Mouse (Mus musculus) forebrain, embryonic 14.5 days (tissue): ENCODE data around the gene Thy1. TPM values are rescaled to one million over a fixed set of nuclear protein-coding genes. Genes with fewer than 3 reads are reported as not detected.

Experiments used
- ATAC-seq: fragments of 200-750 bp; cut with Nextera tagmentation; 2 replicates; pipeline ENCODE4 v1.8.0; 2017; ENCODE audit warnings: mild to moderate bottlenecking, moderate library complexity
- DNase-seq: peaks from one replicate; pipeline ENCODE4 v3.0.0-alpha.2; 2015; ENCODE audit warnings: low spot score
- H3K27ac ChIP-seq: fragments of 300-500 bp; sonication (generic); 2 replicates; pipeline ENCODE4 v1.5.1; 2014; ENCODE audit warnings: low read depth, mild to moderate bottlenecking, control low read depth, low read length, moderate library complexity
- H3K27me3 ChIP-seq: fragments of 300-500 bp; sonication (generic); replicated peaks from 2 replicates; pipeline ENCODE4 v1.6.1; 2014; ENCODE audit warnings: low read length, control low read depth, mixed read lengths; ENCODE audit not compliant: control insufficient read depth, insufficient read depth
- H3K36me3 ChIP-seq: fragments of 300-500 bp; sonication (generic); 2 replicates; pipeline ENCODE4 v1.6.1; 2014; ENCODE audit warnings: low read length, control low read depth; ENCODE audit not compliant: control insufficient read depth, insufficient read depth
- H3K4me1 ChIP-seq: fragments of 300-500 bp; sonication (generic); 2 replicates; pipeline ENCODE4 v1.6.1; 2014; ENCODE audit warnings: antibody characterized with exemption, low read length, control low read depth; ENCODE audit not compliant: control insufficient read depth, insufficient read depth
- H3K4me2 ChIP-seq: fragments of 300-500 bp; sonication (generic); 2 replicates; pipeline ENCODE4 v1.6.1; 2014; ENCODE audit warnings: mild to moderate bottlenecking, control low read depth, low read length
- H3K4me3 ChIP-seq: fragments of 300-500 bp; sonication (generic); 2 replicates; pipeline ENCODE4 v1.5.1; 2014; ENCODE audit warnings: low read depth, low read length, control low read depth
- H3K9ac ChIP-seq: fragments of 300-500 bp; sonication (generic); 2 replicates; pipeline ENCODE4 v1.6.1; 2014; ENCODE audit warnings: mild to moderate bottlenecking, low read length, control low read depth, moderate library complexity
- H3K9me3 ChIP-seq: fragments of 300-500 bp; sonication (generic); replicated peaks from 2 replicates; pipeline ENCODE4 v1.6.1; 2016; ENCODE audit warnings: low read length, control low read depth, mixed read lengths; ENCODE audit not compliant: control insufficient read depth
- WGBS: fragments of 180-500 bp; shearing (Covaris S2); extraction: QIAGEN DNeasy Blood & Tissue Kit; methylation state at CpG from one replicate; pipeline ENCODE4 v1.1.7; 2014; 5-methylcytosine and 5-hydroxymethylcytosine counted together
- polyA plus RNA-seq: library from polyadenylated mRNA; unstranded; fragments of >200 nt; fragmentation: Nextera tagmentation; extraction: Ambion mirVana; gene quantifications from 2 replicates; pipeline ENCODE4 v1.2.1, GENCODE M21; 2014

Thy1 gene
- polyA plus RNA-seq, 1 experiment from 2014 or later = 3.6 TPM

- no peaks in the 10 kb centered on the region for H3K9me3 ChIP-seq
- H3K27me3 ChIP-seq = peaks cover 25% of the 10 kb centered on the region
- H3K4me3 ChIP-seq = peak overlapping the region; percentile 28
- peak overlapping the region; percentile 30 for H3K9ac ChIP-seq
- H3K4me1 ChIP-seq = peaks cover 3% of the 10 kb centered on the region; the same call in 1 of the 2 replicates
- DNase-seq (peak; percentile 20), ATAC-seq (no peak)
- WGBS = 3% methylated on average over 22 of the region's 23 CpGs
- no peaks in the 10 kb centered on the region for H3K36me3 ChIP-seq
- H3K27ac ChIP-seq = no peak overlapping the region
- H3K4me2 ChIP-seq = peak overlapping the region; percentile 64
These were observed 683 bp downstream of the Thy1 start for GRCm38 (mm10) chr9:44043708-44044425.

GRCm38 (mm10) chr9:44044426-44045157, 1.4 kb downstream of the Thy1 start:
- no peak overlapping the region for H3K9ac ChIP-seq
- H3K4me2 ChIP-seq = no peak overlapping the region
- H3K9me3 ChIP-seq = no peaks in the 10 kb centered on the region
- DNase-seq (no peak), ATAC-seq (no peak)
- no peaks in the 10 kb centered on the region for H3K36me3 ChIP-seq
- peaks cover 25% of the 10 kb centered on the region for H3K27me3 ChIP-seq
- H3K4me3 ChIP-seq = no peak overlapping the region
- WGBS = 42% methylated on average over 14 of the region's 14 CpGs
- H3K4me1 ChIP-seq = peaks cover 3% of the 10 kb centered on the region; the same call in 1 of the 2 replicates
- no peak overlapping the region for H3K27ac ChIP-seq

GRCm38 (mm10) chr9:44045158-44045883, 2.1 kb downstream of the Thy1 start:
- Histone ChIP-seq H3K27ac (no peak overlapping the region), H3K4me2 (no peak overlapping the region), H3K9ac (no peak overlapping the region), H3K9me3 (no peaks in the 10 kb centered on the region), H3K27me3 (peaks cover 25% of the 10 kb centered on the region), H3K36me3 (no peaks in the 10 kb centered on the region), H3K4me1 (peaks cover 3% of the 10 kb centered on the region; the same call in 1 of the 2 replicates), H3K4me3 (no peak overlapping the region)
- no peak for ATAC-seq
- WGBS = 82% methylated on average over 3 of the region's 3 CpGs
- no peak for DNase-seq

- ATAC-seq = no peak
- H3K4me2 ChIP-seq = no peak overlapping the region
- no peaks in the 10 kb centered on the region for H3K36me3 ChIP-seq
- H3K27me3 ChIP-seq = peaks cover 25% of the 10 kb centered on the region
- peaks cover 3% of the 10 kb centered on the region; the same call in 1 of the 2 replicates for H3K4me1 ChIP-seq
- H3K27ac ChIP-seq = no peak overlapping the region
- no peak overlapping the region for H3K4me3 ChIP-seq
- no peak for DNase-seq
- 87% methylated on average over 5 of the region's 5 CpGs for WGBS
- no peaks in the 10 kb centered on the region for H3K9me3 ChIP-seq
- H3K9ac ChIP-seq = no peak overlapping the region
These were observed 2.7 kb downstream of the Thy1 start for GRCm38 (mm10) chr9:44045884-44046272.

GRCm38 (mm10) chr9:44046426-44046825, 3.2 kb downstream of the Thy1 start:
- Histone ChIP-seq H3K36me3 (no peaks in the 10 kb centered on the region), H3K27me3 (peaks cover 25% of the 10 kb centered on the region), H3K9ac (no peak overlapping the region), H3K27ac (no peak overlapping the region), H3K4me3 (no peak overlapping the region), H3K4me1 (peaks cover 3% of the 10 kb centered on the region; the same call in 1 of the 2 replicates), H3K9me3 (no peaks in the 10 kb centered on the region), H3K4me2 (no peak overlapping the region)
- DNase-seq (no peak), ATAC-seq (no peak)
- WGBS = 91% methylated on average over 12 of the region's 12 CpGs

GRCm38 (mm10) chr9:44047071-44047470, 3.9 kb downstream of the Thy1 start:
- Histone ChIP-seq H3K36me3 (no peaks in the 10 kb centered on the region), H3K4me2 (no peak overlapping the region), H3K27me3 (peaks cover 22% of the 10 kb centered on the region), H3K27ac (no peak overlapping the region), H3K4me1 (peaks cover 3% of the 10 kb centered on the region; the same call in 1 of the 2 replicates), H3K9ac (no peak overlapping the region), H3K9me3 (no peaks in the 10 kb centered on the region), H3K4me3 (no peak overlapping the region)
- 74% methylated on average over 6 of the region's 6 CpGs for WGBS
- ATAC-seq (no peak), DNase-seq (no peak)

GRCm38 (mm10) chr9:44047571-44048490, 4.6 kb downstream of the Thy1 start:
- Histone ChIP-seq H3K36me3 (no peaks in the 10 kb centered on the region), H3K27me3 (peaks cover 19% of the 10 kb centered on the region)
- no peak for ATAC-seq

More at GRCm38 (mm10) chr9:44047571-44048490, 4.6 kb downstream of the Thy1 start:
- Histone ChIP-seq H3K4me3 (no peak overlapping the region), H3K9me3 (no peaks in the 10 kb centered on the region), H3K9ac (no peak overlapping the region), H3K27ac (no peak overlapping the region), H3K4me1 (peaks cover 3% of the 10 kb centered on the region; the same call in 1 of the 2 replicates), H3K4me2 (no peak overlapping the region)
- WGBS = 80% methylated on average over 14 of the region's 14 CpGs
- no peak for DNase-seq
